Mouse (Mus musculus): ENCODE measurements around the gene Adrb1. TPM values are rescaled to one million over a fixed set of nuclear protein-coding genes. Genes with fewer than 3 reads are reported as not detected.

Adrb1 gene
- 0.50 TPM in 1 of 2 replicates, not detected in the other for polyA plus RNA-seq (2011; ENCODE audit: insufficient read depth, insufficient read length, low replicate concordance, missing spikeins)

GRCm38 (mm10) chr19:56721387-56722211 is at the start of gene Adrb1:
Gene Adrb1, plus strand, starts transcription at chr19:56722199.
- WGBS = 1% methylated on average over 58 of the region's 63 CpGs
- Histone ChIP-seq H3K27ac (ENCODE audit: control insufficient read depth, insufficient read depth, low read depth, low read length, poor library complexity) (peak within 1 kb of the TSS; percentile 20; the same call in 1 of the 2 replicates), H3K4me3 (replicated peaks; ENCODE audit: control insufficient read depth, low read depth, low read length) (peak within 1 kb of the TSS; percentile 16), H3K4me1 (ENCODE audit: control insufficient read depth, insufficient read depth, low read length) (no peaks in the 10 kb centered on the region; the same call in 1 of the 2 replicates)
- TF ChIP-seq CTCF (IDR thresholded peaks at IDR 0.05; ENCODE audit: control insufficient read depth, insufficient read depth, low read length) = no peak
- TF ChIP-seq POLR2A (IDR thresholded peaks at IDR 0.05; ENCODE audit: borderline replicate concordance, control insufficient read depth, low read depth, low read length) = peak; percentile 24; the same call in 1 of the 2 replicates

- H3K27ac ChIP-seq (ENCODE audit: control insufficient read depth, insufficient read depth, low read depth, low read length, poor library complexity) = no peak overlapping the region
- no peak overlapping the region for H3K4me3 ChIP-seq (replicated peaks; ENCODE audit: control insufficient read depth, low read depth, low read length)
- H3K4me1 ChIP-seq (ENCODE audit: control insufficient read depth, insufficient read depth, low read length) = no peaks in the 10 kb centered on the region
- no peak for TF ChIP-seq CTCF (IDR thresholded peaks at IDR 0.05; ENCODE audit: control insufficient read depth, insufficient read depth, low read length)
- no peak for TF ChIP-seq POLR2A (IDR thresholded peaks at IDR 0.05; ENCODE audit: borderline replicate concordance, control insufficient read depth, low read depth, low read length)
- WGBS = 78% methylated on average over 5 of the region's 5 CpGs
Measured at GRCm38 (mm10) chr19:56675690-56676089, 46.3 kb upstream of the Adrb1 start.

- TF ChIP-seq POLR2A (IDR thresholded peaks at IDR 0.05; ENCODE audit: borderline replicate concordance, control insufficient read depth, low read depth, low read length) (no peak), CTCF (IDR thresholded peaks at IDR 0.05; ENCODE audit: control insufficient read depth, insufficient read depth, low read length) (no peak)
- 82% methylated on average over 4 of the region's 4 CpGs for WGBS
- no peak overlapping the region for H3K27ac ChIP-seq (ENCODE audit: control insufficient read depth, insufficient read depth, low read depth, low read length, poor library complexity)
- no peak overlapping the region for H3K4me3 ChIP-seq (replicated peaks; ENCODE audit: control insufficient read depth, low read depth, low read length)
- no peaks in the 10 kb centered on the region for H3K4me1 ChIP-seq (ENCODE audit: control insufficient read depth, insufficient read depth, low read length)
Measured at GRCm38 (mm10) chr19:56676506-56676905, 45.5 kb upstream of the Adrb1 start.

GRCm38 (mm10) chr19:56677611-56678010 is 44.4 kb upstream of the Adrb1 start:
- Histone ChIP-seq H3K27ac (ENCODE audit: control insufficient read depth, insufficient read depth, low read depth, low read length, poor library complexity) (no peak overlapping the region), H3K4me1 (ENCODE audit: control insufficient read depth, insufficient read depth, low read length) (no peaks in the 10 kb centered on the region), H3K4me3 (replicated peaks; ENCODE audit: control insufficient read depth, low read depth, low read length) (no peak overlapping the region)
- 82% methylated on average over 8 of the region's 8 CpGs for WGBS
- no peak for TF ChIP-seq CTCF (IDR thresholded peaks at IDR 0.05; ENCODE audit: control insufficient read depth, insufficient read depth, low read length)
- no peak for TF ChIP-seq POLR2A (IDR thresholded peaks at IDR 0.05; ENCODE audit: borderline replicate concordance, control insufficient read depth, low read depth, low read length)

GRCm38 (mm10) chr19:56678516-56678915 is 43.5 kb upstream of the Adrb1 start:
- Histone ChIP-seq H3K4me1 (ENCODE audit: control insufficient read depth, insufficient read depth, low read length) (no peaks in the 10 kb centered on the region), H3K27ac (ENCODE audit: control insufficient read depth, insufficient read depth, low read depth, low read length, poor library complexity) (no peak overlapping the region), H3K4me3 (replicated peaks; ENCODE audit: control insufficient read depth, low read depth, low read length) (no peak overlapping the region)
- 64% methylated on average over 9 of the region's 9 CpGs for WGBS
- TF ChIP-seq CTCF (IDR thresholded peaks at IDR 0.05; ENCODE audit: control insufficient read depth, insufficient read depth, low read length) = no peak
- TF ChIP-seq POLR2A (IDR thresholded peaks at IDR 0.05; ENCODE audit: borderline replicate concordance, control insufficient read depth, low read depth, low read length) = no peak

- no peak overlapping the region for H3K27ac ChIP-seq (ENCODE audit: control insufficient read depth, insufficient read depth, low read depth, low read length, poor library complexity)
- WGBS = 80% methylated on average over 18 of the region's 18 CpGs
Measured at GRCm38 (mm10) chr19:56679213-56679965, 42.6 kb upstream of the Adrb1 start.

GRCm38 (mm10) chr19:56679992-56680391 is 42.0 kb upstream of the Adrb1 start:
- no peak for TF ChIP-seq CTCF (IDR thresholded peaks at IDR 0.05; ENCODE audit: control insufficient read depth, insufficient read depth, low read length)
- no peak for TF ChIP-seq POLR2A (IDR thresholded peaks at IDR 0.05; ENCODE audit: borderline replicate concordance, control insufficient read depth, low read depth, low read length)
- Histone ChIP-seq H3K4me1 (ENCODE audit: control insufficient read depth, insufficient read depth, low read length) (no peaks in the 10 kb centered on the region), H3K4me3 (replicated peaks; ENCODE audit: control insufficient read depth, low read depth, low read length) (no peak overlapping the region), H3K27ac (ENCODE audit: control insufficient read depth, insufficient read depth, low read depth, low read length, poor library complexity) (no peak overlapping the region)
- 88% methylated on average over 7 of the region's 7 CpGs for WGBS

More at GRCm38 (mm10) chr19:56679213-56679965, 42.6 kb upstream of the Adrb1 start:
- no peaks in the 10 kb centered on the region for H3K4me1 ChIP-seq (ENCODE audit: control insufficient read depth, insufficient read depth, low read length)
- no peak for TF ChIP-seq CTCF (IDR thresholded peaks at IDR 0.05; ENCODE audit: control insufficient read depth, insufficient read depth, low read length)
- no peak for TF ChIP-seq POLR2A (IDR thresholded peaks at IDR 0.05; ENCODE audit: borderline replicate concordance, control insufficient read depth, low read depth, low read length)
- H3K4me3 ChIP-seq (replicated peaks; ENCODE audit: control insufficient read depth, low read depth, low read length) = no peak overlapping the region

GRCm38 (mm10) chr19:56682297-56682696 is 39.7 kb upstream of the Adrb1 start:
- WGBS = 78% methylated on average over 7 of the region's 7 CpGs
- no peaks in the 10 kb centered on the region; the same call in 1 of the 2 replicates for H3K4me1 ChIP-seq (ENCODE audit: control insufficient read depth, insufficient read depth, low read length)
- H3K4me3 ChIP-seq (replicated peaks; ENCODE audit: control insufficient read depth, low read depth, low read length) = no peak overlapping the region
- TF ChIP-seq POLR2A (IDR thresholded peaks at IDR 0.05; ENCODE audit: borderline replicate concordance, control insufficient read depth, low read depth, low read length) (no peak), CTCF (IDR thresholded peaks at IDR 0.05; ENCODE audit: control insufficient read depth, insufficient read depth, low read length) (no peak)
- H3K27ac ChIP-seq (ENCODE audit: control insufficient read depth, insufficient read depth, low read depth, low read length, poor library complexity) = no peak overlapping the region

Measured in bone marrow, adult 2 months (tissue).